Mouse (Mus musculus): Measurements from ENCODE around the gene F3.
A peak's percentile ranks its signal among the peaks of the same experiment; 100 is the strongest.
"Not testable (repeated sequence)": the region's sequence is repeated elsewhere in the genome, so short reads cannot be mapped to it uniquely, and the experiment has no call there.

F3 gene

DNA sequence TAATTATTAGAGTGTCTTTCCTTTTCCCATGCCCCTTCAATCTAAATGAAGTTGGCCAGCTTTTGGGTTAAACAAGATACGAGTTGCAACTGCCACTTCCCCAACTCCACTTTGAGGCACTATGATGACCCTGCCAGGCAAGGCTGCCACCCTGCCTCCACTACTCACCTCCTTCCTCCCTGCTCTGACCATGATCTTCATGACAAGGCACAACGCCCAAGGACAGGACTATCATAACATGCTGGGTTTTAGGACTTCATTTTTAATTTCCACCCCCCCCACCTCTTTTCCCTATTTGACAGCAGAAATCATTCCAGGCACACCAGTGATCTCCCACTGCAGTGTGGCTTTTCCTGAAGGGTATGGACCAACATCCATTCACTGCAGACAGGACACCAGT lies 14.6 kb downstream of the F3 start:
- no peak for DNase-seq (ENCODE audit: low spot score in 2 of 2)

DNA sequence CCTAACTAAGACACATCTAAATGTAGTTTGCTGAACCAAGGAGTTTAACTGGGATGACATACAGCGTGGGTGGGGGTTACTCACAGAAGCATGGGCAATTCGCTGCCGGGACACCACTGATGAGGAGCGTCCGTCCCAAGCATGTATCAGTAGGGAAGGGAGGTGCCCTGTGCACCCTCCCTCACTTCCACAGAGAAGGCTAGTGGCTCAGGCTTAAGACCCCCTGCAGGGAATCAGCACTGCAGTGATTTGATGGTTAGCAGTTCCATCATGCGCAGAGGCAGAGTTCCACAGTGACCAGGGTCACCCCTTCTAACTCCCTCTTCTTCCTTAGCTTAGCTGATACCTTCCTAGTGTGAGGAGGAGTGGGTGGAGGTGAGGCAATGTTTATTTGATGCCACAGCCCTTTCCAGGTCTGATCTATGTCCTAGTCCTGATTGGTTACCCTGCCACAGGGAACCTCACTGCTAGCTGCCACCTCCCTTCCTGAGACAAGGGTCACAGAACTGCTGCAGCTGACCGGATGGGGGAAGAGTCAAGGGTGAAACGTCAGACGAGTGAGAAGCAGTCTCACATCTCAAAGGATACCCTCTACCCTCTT lies 15.5 kb downstream of the F3 start:
- no peak for DNase-seq (ENCODE audit: low spot score in 2 of 2)

DNA sequence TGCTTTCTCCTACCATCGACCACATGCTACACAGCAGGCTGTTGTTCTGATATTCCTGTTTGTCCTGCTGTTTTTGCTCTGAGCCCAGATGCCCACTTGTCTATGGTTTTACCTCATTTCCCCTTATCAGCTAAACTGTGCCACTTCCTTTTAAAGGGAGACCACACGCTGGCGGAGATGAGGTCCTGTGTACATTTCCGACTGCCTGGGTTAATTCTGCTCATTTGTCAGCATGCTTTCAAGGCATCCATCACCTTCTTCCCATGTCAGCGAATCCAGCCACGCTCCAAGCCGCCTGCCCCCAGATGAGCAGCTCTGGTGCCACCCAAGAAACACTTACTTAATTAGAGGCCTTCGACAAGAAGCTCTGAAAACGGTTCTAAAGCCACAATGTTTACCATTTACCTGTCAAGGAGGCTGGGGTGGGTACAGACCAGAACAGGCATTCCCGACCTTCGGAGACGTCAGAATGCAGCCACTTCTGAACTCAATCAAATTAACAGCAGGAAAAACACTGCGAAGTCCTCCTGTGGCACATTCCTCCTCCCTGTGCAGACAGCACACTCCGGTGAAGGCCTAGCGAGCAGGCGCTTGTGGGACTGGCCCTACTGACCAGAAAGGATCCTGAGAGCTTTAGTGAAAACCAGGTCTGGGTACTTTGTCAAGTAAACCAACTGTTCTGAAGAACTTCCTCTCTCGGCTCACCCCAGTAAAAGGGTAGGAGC lies 16.3 kb downstream of the F3 start:
- no peak for DNase-seq (ENCODE audit: low spot score in 2 of 2)

DNA sequence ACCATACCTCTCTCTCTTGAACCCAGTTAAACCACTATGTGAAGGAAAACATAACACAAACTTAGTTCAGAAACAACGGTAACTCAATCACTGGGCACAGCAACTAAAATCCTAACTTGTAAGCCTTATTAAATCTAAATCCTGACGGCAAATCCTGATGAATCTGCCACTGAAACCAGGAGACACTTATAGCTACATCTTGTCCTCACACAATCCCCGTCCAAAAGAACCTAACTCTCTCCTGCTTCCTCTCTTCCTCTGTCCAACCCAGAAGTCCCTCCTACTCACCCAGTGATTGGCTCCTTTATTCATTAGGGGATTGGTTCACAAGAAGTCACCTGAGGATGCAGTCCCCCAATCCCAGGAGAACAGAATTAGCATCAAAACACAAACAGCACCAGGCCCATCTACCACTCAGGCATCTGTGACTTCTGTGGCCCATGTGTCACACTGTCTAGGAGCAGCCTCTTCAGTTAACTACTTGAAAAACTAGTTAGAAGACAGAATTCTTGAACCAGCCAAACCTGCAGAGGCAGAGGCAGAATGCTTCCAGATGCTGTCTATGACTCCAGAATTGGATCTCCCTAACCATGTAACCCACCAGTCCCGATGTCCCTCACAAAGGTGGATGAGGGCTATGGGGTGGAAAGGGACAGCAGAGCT lies 18.0 kb downstream of the F3 start:
- DNase-seq (ENCODE audit: low spot score in 2 of 2) = not testable (repeated sequence)

DNA sequence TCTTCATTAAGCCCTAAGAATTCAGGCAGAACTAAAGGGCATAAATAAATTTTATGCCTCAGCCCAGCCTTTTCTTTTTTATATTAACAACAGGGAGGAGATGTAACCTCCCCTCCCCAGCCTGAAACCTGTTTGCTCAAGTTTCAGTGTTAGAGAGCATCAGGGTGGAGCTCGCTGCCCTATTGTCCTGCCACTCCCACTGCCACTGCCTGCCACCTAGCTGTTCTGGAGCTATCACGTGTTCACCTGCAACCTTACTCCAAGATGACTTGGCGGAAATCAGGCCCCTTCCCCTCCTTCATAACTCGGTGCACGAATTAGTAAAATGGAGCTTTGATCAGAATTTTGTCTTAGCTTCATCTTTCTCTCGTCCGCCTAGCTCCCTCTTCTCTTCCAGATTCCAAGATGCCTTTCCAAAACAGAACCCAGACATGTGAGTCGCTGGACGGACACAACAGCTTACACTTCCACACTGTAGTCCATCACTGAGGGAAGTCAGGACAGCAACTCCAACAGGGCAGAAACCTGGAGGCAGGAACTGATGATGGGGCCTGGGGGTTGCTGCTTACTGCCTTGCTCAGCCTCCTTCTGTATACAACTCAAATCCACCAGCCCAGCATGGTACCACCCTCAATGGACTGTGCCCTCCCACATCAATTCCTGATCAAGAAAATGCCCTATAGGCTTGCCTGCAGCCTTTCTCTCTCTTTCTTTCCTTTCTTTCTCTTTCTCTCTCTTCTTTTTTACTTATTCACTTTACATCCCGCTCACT lies 31.2 kb downstream of the F3 start:
- not testable (repeated sequence) for DNase-seq (ENCODE audit: low spot score in 2 of 2)

DNA sequence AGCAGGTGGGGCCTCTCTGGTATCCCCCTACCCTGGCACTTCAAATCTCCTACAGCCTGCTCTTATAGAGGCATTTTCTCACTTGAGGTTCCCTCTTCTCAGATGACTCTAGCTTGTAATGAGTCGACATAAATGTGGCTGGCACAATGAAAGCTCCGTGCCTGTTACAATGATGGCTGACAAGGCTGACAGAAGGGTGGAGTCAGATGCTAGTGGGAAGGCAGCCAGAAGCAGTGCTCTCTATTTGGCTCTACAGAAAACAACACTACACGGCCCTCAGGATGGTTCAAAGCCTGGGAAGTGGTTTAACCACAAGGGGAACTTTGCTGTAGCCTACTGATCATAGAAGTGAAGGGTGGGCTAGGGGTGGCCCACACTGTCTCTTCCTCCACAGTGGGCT lies 31.8 kb downstream of the F3 start:
- no peak for DNase-seq (ENCODE audit: low spot score in 2 of 2)

DNA sequence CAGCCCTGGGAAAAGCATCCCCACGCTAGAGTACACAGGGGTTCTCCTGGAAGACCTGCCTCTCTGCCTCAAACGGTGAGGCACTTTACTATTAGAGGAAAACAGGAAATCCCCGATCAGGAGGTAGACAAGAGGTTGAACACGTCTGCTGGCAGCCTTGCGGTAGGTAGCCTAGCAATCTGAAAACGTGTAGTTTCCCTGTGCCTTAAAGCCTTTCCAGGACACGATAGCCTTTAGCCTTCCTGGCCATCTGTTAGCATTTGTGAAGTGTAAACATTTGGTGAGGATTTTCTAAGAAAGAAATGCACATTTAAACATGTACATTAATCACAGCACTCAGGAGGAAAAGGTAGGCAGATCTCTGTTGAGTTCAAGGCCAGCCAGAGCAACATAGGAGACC lies 35.0 kb downstream of the F3 start:
- no peak for DNase-seq (ENCODE audit: low spot score in 2 of 2)

DNA sequence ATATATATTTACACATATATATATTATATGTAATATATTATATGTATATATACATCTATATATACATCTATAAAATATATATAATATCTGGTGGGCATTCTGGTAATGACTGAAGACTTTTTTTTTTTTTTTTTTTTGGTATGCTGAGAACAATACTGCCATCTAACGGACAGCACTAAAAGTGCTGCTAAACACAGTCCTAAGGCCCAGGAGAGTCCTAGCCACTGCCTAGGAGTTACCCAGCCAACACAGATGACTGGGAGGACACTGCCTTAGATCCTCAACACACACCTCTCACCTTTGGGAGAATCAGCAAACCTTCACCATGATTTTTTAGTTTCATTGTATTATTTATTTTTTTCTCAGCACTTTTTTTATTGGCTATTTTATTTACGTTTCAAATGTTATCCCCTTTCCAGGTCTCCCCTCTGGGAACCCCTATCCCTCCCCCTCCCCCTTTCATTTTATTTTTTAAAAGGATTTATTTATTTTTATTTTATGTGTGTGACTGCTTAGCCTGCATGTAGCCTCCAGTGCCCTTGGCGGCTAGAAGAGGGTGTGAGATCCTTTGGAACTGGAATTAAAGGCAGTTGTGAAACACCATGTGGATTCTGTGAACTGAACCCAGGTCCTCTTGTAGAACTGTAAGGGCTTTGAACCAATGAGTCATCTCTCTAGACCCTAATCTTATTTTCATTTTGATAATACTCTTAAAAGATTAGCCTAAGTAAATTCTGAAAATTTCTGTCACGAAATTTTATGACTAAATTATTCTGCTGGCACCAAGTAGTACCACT lies 38.9 kb downstream of the F3 start:
- no peak for DNase-seq (ENCODE audit: low spot score in 2 of 2)

DNA sequence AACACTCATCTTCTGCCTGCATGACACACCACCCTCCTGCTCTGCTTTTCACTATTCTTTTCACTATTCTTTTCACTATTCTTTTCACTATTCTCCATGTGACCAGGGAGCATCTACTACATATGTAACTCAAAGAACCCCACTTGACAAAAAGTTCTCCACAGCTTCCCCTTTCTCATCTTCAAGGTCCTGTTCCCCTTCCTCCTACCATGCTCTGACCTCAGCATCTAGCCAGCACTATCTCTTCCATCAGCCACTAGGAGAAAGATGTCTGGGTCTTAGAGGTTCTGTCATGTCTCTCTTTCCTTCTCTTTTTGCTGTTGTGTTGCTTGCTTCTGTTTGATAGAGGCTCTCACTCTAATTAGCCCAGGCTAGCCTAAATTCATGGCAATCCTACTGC lies 42.7 kb downstream of the F3 start:
- DNase-seq (ENCODE audit: low spot score in 2 of 2) = no peak

DNA sequence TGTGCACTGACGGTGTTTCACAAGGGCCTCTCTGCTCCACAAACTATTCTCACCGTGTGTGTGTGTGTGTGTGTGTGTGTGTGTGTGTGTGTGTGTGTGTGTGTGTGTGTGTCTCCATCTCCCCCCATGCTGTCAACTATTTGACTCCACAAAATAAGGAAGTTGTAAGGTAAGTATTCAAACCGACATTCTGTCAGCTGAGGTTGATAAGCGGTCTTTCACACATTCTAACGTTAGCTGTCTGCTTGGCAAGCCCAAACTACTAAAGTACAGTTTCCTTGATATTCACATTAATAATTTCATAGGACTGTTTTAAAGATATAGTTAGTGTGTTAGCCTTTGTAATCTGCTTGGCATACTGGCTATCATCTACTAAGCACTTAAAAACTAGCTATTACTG lies 43.5 kb downstream of the F3 start:
- no peak for DNase-seq (ENCODE audit: low spot score in 2 of 2)

DNA sequence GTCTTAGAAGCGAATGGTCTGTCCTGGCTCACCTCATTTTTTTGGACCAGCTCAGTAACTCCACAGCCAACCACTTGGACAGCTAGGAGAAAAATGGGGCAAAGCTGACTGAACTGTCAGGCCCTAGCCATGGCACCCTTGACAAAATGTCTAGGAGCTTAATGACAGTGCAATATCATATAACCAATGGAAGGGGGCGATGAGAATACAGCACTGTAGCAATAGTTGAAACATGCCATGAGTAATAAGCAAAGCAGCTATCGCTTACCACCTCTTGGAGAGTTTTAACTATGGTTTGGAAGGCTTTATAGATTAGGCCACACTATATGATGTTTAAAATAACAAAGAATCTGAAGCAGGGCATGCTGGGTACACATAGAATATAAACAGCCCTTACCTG lies 45.4 kb downstream of the F3 start:
- no peak for DNase-seq (ENCODE audit: low spot score in 2 of 2)

DNA sequence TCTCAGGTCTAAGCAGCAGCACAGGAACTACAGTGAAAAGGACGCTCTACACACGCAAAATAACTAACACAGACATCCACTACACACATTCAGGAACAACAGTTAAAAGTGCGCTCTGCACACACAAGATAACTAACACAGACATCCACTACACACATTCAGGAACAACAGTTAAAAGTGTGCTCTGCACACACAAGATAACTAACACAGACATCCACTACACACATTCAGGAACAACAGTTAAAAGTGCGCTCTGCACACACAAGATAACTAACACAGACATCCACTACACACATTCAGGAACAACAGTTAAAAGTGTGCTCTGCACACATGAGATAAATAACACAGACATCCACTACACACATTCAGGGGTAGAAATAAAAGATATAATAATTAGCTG lies 50.0 kb downstream of the F3 start:
- DNase-seq (ENCODE audit: low spot score in 2 of 2) = not testable (repeated sequence)

DNA sequence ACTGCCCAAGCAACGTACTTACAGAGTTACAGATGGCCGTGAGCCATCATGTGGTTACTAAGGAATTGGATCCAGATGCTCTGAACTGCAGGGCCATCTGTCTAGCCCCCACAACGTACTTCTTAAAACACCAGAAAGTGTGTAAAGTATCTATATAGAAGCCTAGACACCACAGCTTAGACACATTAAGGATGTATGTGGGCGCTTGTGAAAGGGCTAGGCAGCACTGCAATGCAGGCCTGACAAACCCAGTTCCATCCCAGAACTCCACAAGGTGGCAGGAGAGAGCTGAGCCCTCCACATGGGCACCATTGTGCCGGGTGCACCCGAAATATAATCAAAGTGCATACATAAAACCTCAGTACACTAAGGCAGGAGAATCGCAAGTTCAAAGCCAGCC lies 54.6 kb downstream of the F3 start:
- peak; percentile 75 to 88 for DNase-seq (ENCODE audit: low spot score in 2 of 2)

DNA sequence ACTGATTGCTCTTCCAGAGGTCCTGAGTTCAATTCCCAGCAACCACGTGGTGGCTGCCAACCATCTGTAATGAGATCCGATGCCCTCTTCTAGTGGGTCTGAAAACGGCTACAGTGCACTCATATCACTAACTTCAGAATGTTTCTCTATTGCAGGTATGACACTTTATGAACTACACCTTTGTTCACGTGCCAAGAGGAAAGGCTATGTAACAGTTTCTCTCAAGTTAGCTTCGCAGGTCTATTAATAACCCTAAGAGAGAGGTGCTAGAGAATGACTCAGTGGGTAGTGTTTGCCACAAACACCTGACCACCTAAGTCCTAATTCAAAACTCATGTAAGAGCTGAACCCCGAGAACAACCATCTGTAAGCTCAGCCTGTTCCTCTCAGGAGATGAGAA lies 59.7 kb downstream of the F3 start:
- DNase-seq (ENCODE audit: low spot score in 2 of 2) = no peak

All from right cerebral cortex, postnatal 36 days (tissue).